Mouse (Mus musculus) liver, adult (tissue): ENCODE measurements at regions not wholly inside any gene's neighbourhood (a gene's known extent, or its start where the extent isn't known, plus 50 kb on each side); places are given as distances from the start of the nearest gene placed in this dataset.

ENCODE experiments used
- GATA4 ChIP-seq: IDR thresholded peaks from 2 replicates; pipeline ENCODE4 v1.6.1; 2014; ENCODE audit warnings: mild to moderate bottlenecking, low read length; ENCODE audit not compliant: insufficient replicate concordance

GRCm38 (mm10) chr6:117416461-117416860 is 248.1 kb downstream of the Cxcl12 start:
- no peak for TF ChIP-seq GATA4

GRCm38 (mm10) chr6:117422846-117423573 is 254.7 kb downstream of the Cxcl12 start:
- no peak for TF ChIP-seq GATA4

DNA sequence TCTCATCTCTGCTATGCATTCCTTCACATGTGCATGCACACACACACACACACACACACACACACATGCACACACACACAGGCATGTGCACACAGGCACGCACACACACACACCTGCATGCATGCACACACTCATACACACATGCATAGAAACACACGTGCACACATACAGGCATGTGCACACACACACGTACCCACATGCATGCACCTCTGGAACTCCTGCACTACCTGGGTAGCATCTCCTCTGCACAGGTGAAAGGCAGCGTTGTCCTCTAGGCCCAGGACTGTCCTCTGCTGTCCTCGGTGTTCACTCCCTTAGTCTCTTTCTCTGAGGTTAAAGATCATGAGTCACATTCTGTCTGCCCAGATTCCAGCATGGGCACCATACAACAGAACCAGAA is 258.0 kb downstream of the Cxcl12 start:
- no peak for TF ChIP-seq GATA4

- no peak for TF ChIP-seq GATA4
Measured at GRCm38 (mm10) chr6:117427351-117428142, 259.2 kb downstream of the Cxcl12 start.

DNA sequence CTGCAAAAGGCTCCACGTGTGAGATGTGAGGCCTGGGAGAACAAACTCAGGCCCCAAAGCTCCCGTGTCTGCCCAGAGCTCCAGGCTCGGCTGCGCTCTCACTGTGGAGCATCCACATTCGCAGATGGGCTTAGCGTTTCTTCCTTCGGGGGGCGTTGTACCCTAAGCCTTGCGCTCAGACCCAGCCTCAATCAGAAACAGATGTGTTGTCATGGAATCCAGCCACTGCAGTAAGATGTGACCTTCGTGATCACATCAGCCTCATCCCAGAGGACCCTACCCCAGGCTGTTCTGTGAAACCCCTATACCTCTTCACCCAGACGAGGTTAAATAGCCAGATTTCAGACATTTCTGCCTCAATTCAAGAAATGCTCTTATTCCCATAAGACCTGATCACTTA is 260.1 kb downstream of the Cxcl12 start:
- no peak for TF ChIP-seq GATA4

- TF ChIP-seq GATA4 = no peak
Measured at GRCm38 (mm10) chr6:117430876-117431781, 262.8 kb downstream of the Cxcl12 start.

DNA sequence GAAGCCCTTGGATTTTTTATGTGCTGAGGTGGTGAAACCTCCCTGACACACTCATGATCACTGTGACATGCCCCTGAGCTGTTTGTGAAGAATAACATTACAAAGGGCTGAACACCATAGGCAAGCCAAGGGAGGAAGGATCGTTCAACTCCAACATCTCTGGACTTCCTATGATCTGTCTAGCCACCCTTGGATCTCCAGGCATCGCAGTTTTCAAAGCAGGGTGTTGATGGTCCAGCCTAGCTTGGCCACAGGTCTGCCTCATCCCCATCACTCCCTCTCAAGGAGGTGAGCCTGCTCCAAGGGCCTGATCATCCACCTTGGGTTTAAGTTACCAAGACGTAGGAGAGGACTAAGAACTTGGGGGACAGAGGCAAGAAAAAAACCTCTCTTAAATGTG is 268.5 kb downstream of the Cxcl12 start:
- TF ChIP-seq GATA4 = no peak

DNA sequence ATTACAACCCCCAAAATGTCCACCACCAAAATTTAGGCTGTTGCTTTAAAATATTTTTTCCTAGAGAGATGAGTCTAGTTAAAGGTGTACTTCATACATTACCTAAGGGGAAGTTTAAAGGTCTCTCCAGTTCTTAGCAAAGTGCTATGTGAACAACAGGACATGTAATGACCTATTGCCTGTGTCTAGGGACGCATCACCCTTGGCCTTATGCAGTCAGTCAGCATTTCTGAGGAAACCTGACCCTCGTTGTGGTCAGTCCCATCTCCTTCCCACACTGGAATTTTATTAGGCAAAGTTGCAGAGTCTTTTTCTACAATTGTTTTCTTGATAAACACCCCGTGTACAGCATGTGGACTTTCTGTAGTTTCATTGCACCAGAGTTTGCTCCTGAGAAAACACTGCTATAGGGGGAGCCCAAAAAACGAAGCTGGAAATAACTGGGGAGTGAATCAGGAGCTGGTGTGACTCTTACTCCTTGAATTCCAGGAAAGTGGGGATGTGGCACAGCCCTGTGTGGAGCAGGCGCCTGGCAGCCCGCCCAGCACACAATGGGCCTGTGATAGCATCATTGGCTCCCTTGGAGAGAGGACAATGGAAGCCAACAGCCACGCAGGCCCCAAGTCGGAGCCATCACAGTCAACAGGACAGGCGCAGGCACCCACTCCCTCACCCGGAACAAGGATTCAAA is 269.2 kb downstream of the Cxcl12 start:
- TF ChIP-seq GATA4 = no peak

DNA sequence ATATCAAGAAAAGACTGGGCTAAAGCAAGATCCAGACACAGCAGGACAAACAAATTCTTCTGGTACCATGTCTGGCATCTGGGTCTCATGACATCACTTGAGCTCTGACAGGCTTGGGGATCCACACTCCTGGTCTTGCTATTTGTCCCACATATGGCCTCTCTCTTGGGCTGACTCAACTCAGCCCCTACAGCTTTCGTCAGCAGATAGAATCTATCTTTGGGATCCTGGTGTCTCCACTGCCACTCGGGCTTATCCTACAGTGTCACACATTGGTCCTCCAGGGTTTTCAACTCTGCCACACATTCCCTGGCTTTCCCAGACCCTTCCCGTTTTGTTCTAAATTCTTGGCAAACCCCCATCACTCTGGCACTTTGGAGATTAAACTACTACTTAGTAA is 280.3 kb downstream of the Cxcl12 start:
- TF ChIP-seq GATA4 = no peak

- no peak; the same call in 1 of the 2 replicates for TF ChIP-seq GATA4
Measured at GRCm38 (mm10) chr6:117451001-117451400, 282.7 kb downstream of the Cxcl12 start.

- TF ChIP-seq GATA4 = no peak
Measured at GRCm38 (mm10) chr6:117460193-117460592, 291.9 kb downstream of the Cxcl12 start.

GRCm38 (mm10) chr6:117465165-117465564 is 296.8 kb downstream of the Cxcl12 start:
- no peak for TF ChIP-seq GATA4

- no peak for TF ChIP-seq GATA4
Measured at GRCm38 (mm10) chr6:117465606-117466174, 297.4 kb downstream of the Cxcl12 start.

DNA sequence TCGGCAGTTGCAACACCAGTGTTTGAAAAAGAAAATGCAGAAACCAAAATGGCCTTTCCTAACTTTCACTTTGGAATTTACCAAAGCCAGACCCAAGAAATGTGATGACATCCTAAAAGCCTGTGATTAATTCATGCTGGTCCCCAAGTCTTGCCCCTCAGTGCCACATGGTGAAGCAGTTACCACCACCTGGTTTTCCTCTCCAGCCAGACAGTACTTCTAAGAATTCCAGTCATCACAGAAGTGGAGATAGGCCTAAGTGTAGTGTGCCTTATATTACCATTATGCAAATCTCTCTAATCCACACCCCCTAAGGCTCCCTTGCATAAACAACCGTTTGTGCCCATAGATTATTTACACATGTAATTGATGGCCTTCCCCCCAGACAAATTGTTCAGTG is 311.0 kb downstream of the Cxcl12 start:
- TF ChIP-seq GATA4 = no peak

DNA sequence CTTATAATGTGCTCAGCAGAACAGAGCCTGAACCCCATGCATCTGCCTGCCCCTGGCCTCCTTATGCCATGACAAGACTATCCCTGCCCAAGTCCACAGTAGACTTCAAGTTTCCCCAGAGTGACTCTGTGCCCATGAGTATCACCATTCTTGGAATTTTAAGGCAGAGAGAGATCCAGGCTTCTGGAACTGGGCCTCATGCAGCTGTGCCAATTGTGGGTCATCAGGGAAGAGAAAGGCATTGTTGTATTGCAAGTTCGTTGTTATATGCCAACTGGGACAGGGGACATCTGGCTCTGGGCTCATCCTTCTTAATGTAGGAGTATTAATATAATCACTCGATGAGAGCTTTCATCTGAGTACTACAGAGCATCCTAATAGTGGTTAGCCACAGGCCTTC is 312.1 kb downstream of the Cxcl12 start:
- TF ChIP-seq GATA4 = no peak

- TF ChIP-seq GATA4 = no peak
Measured at GRCm38 (mm10) chr6:117489161-117489560, 320.8 kb downstream of the Cxcl12 start.
